Mouse (Mus musculus) G1E (cell line): ENCODE results near the gene Gria1. TPM values are rescaled to one million over a fixed set of nuclear protein-coding genes. Genes with fewer than 3 reads are reported as not detected.

Source experiments
- ATAC-seq: 2 replicates; pipeline ENCODE4 v1.8.0; 2016; ENCODE audit warnings: mild to moderate bottlenecking; ENCODE audit not compliant: insufficient number of reproducible peaks, poor library complexity, low FRiP score, severe bottlenecking; ENCODE audit errors: extremely low read depth
- DNase-seq: peaks from one replicate; pipeline ENCODE4 v3.0.0; 2012; ENCODE audit warnings: low spot score
- H3K27me3 ChIP-seq: 2 replicates; pipeline ENCODE4 v1.6.1; 2012; ENCODE audit warnings: mild to moderate bottlenecking, low read length, inconsistent platforms; ENCODE audit not compliant: insufficient read depth
- H3K36me3 ChIP-seq: replicated peaks from 2 replicates; pipeline ENCODE3; 2012; ENCODE audit warnings: mild to moderate bottlenecking, inconsistent platforms
- H3K4me1 ChIP-seq: 2 replicates; pipeline ENCODE4 v1.6.1; 2012; ENCODE audit warnings: low read depth, low read length, inconsistent platforms, mixed read lengths; ENCODE audit not compliant: insufficient read depth
- H3K4me3 ChIP-seq: 2 replicates; pipeline ENCODE4 v1.5.1; 2012; ENCODE audit warnings: low read depth, mild to moderate bottlenecking, inconsistent platforms, low read length, moderate library complexity, mixed read lengths
- H3K9me3 ChIP-seq: replicated peaks from 2 replicates; pipeline ENCODE4 v1.6.1; 2012; ENCODE audit warnings: inconsistent platforms
- CTCF ChIP-seq: IDR thresholded peaks from 2 replicates; pipeline ENCODE4 v1.5.1; 2012; ENCODE audit warnings: low read depth, low read length, inconsistent platforms, mixed read lengths
- GATA1 ChIP-seq: IDR thresholded peaks from 2 replicates; pipeline ENCODE4 v1.6.1; 2012; ENCODE audit warnings: borderline replicate concordance, low read length, inconsistent platforms, mixed read lengths
- GATA2 ChIP-seq: IDR thresholded peaks from 2 replicates; pipeline ENCODE4 v1.6.1; 2012; ENCODE audit warnings: low read depth, low read length, inconsistent platforms, borderline replicate concordance
- POLR2AphosphoS5 ChIP-seq: IDR thresholded peaks from 2 replicates; pipeline ENCODE4 v1.6.1; 2012; ENCODE audit warnings: low read depth, low read length, inconsistent platforms; ENCODE audit not compliant: insufficient replicate concordance
- TAL1 ChIP-seq: conservative IDR thresholded peaks from 2 replicates; pipeline ENCODE4 v1.6.1; 2012; ENCODE audit warnings: low read depth, low read length, inconsistent platforms, mixed read lengths
- polyA plus RNA-seq: library from polyadenylated mRNA; stranded (reverse); fragments of >175 nt; gene quantifications from 2 replicates; pipeline ENCODE4 v1.2.3, GENCODE M21; 2012
- total RNA-seq, 2 experiments: library from RNA; stranded (forward) in 1 of 2; stranded (reverse) in 1 of 2; fragments of 200-1000 nt in 1 of 2; fragments of >200 nt in 1 of 2; fragmentation: Nextera tagmentation in 1 of 2; gene quantifications; 2 replicates each; pipeline ENCODE4 v1.2.3; 2014 to 2017

The Gria1 gene
- total and polyA plus RNA-seq, 3 experiments, result 0.05 TPM; not detected in 2

- no peak for TF ChIP-seq GATA1
- TF ChIP-seq POLR2AphosphoS5, result no peak
- TF ChIP-seq TAL1, result no peak
- TF ChIP-seq GATA2, result no peak
- TF ChIP-seq CTCF, result no peak
- no peaks in the 10 kb centered on the region for H3K36me3 ChIP-seq
Measured at GRCm38 (mm10) chr11:57042057-57042456, 30.9 kb downstream of the Gria1 start.

GRCm38 (mm10) chr11:57044146-57044545, 33.0 kb downstream of the Gria1 start:
- no peak for ATAC-seq
- Histone ChIP-seq H3K9me3 (peaks cover 45% of the 10 kb centered on the region), H3K4me1 (no peaks in the 10 kb centered on the region), H3K4me3 (no peak overlapping the region), H3K27me3 (no peaks in the 10 kb centered on the region), H3K36me3 (no peaks in the 10 kb centered on the region)
- TF ChIP-seq CTCF, result no peak
- no peak for TF ChIP-seq POLR2AphosphoS5
- no peak for TF ChIP-seq GATA1
- no peak for TF ChIP-seq GATA2
- TF ChIP-seq TAL1, result no peak
- DNase-seq, result no peak

More at GRCm38 (mm10) chr11:57042057-57042456, 30.9 kb downstream of the Gria1 start:
- Histone ChIP-seq H3K4me3 (no peak overlapping the region), H3K4me1 (no peaks in the 10 kb centered on the region), H3K27me3 (no peaks in the 10 kb centered on the region), H3K9me3 (peaks cover 38% of the 10 kb centered on the region)
- DNase-seq (no peak), ATAC-seq (no peak)

- DNase-seq (no peak), ATAC-seq (no peak)
- TF ChIP-seq GATA2, result no peak
- TF ChIP-seq TAL1, result no peak
- TF ChIP-seq POLR2AphosphoS5, result no peak
- TF ChIP-seq CTCF, result no peak
- no peak for TF ChIP-seq GATA1
- H3K27me3 ChIP-seq, result no peaks in the 10 kb centered on the region
- no peaks in the 10 kb centered on the region for H3K4me1 ChIP-seq
- H3K36me3 ChIP-seq, result no peaks in the 10 kb centered on the region
- H3K4me3 ChIP-seq, result no peak overlapping the region
- H3K9me3 ChIP-seq, result peaks cover 31% of the 10 kb centered on the region
Measured at GRCm38 (mm10) chr11:57051666-57052562, 40.7 kb downstream of the Gria1 start.

- no peak for DNase-seq
- H3K9me3 ChIP-seq, result peaks cover 34% of the 10 kb centered on the region
- H3K4me3 ChIP-seq, result no peak overlapping the region
- no peaks in the 10 kb centered on the region for H3K27me3 ChIP-seq
- ATAC-seq, result no peak
- H3K36me3 ChIP-seq, result no peaks in the 10 kb centered on the region
- H3K4me1 ChIP-seq, result no peaks in the 10 kb centered on the region
- TF ChIP-seq CTCF (no peak), GATA2 (no peak), TAL1 (no peak), GATA1 (no peak), POLR2AphosphoS5 (no peak)
Measured at GRCm38 (mm10) chr11:57062441-57062840, 51.3 kb downstream of the Gria1 start.

- H3K36me3 ChIP-seq, result no peaks in the 10 kb centered on the region
- TF ChIP-seq POLR2AphosphoS5 (no peak), TAL1 (no peak), GATA2 (no peak), CTCF (no peak), GATA1 (no peak)
- DNase-seq (no peak), ATAC-seq (no peak)
- H3K27me3 ChIP-seq, result no peaks in the 10 kb centered on the region
- peaks cover 49% of the 10 kb centered on the region for H3K9me3 ChIP-seq
- H3K4me3 ChIP-seq, result no peak overlapping the region
- H3K4me1 ChIP-seq, result no peaks in the 10 kb centered on the region
Measured at GRCm38 (mm10) chr11:57070196-57070901, 59.2 kb downstream of the Gria1 start.

GRCm38 (mm10) chr11:57072171-57072570, 61.0 kb downstream of the Gria1 start:
- ATAC-seq (no peak), DNase-seq (no peak)
- TF ChIP-seq TAL1 (no peak), CTCF (no peak), GATA1 (no peak), GATA2 (no peak), POLR2AphosphoS5 (no peak)
- Histone ChIP-seq H3K27me3 (no peaks in the 10 kb centered on the region), H3K36me3 (no peaks in the 10 kb centered on the region), H3K4me3 (no peak overlapping the region), H3K9me3 (peaks cover 40% of the 10 kb centered on the region), H3K4me1 (no peaks in the 10 kb centered on the region)
